Mouse (Mus musculus): Measurements from ENCODE around the gene Fiz1. TPM values are rescaled to one million over a fixed set of nuclear protein-coding genes. Genes with fewer than 3 reads are reported as not detected.

Fiz1 gene
- polyA plus RNA-seq, 1 experiment from 2014 or later: 47.3 TPM

- WGBS: 5% methylated on average over 19 of the region's 19 CpGs
- ATAC-seq (ENCODE audit: borderline replicate concordance, extremely low read depth, low FRiP score, low TSS enrichment): no peak; the same call in none of the 2 replicates
- H3K4me2 ChIP-seq: peak overlapping the region; percentile 84
Measured at GRCm38 (mm10) chr7:4995268-4996002, 19.1 kb downstream of the Fiz1 start.

GRCm38 (mm10) chr7:4993999-4994788, 20.3 kb downstream of the Fiz1 start:
- no peak for ATAC-seq (ENCODE audit: borderline replicate concordance, extremely low read depth, low FRiP score, low TSS enrichment)
- Histone ChIP-seq H3K4me3 (no peak overlapping the region), H3K9me3 (no peaks in the 10 kb centered on the region), H3K4me2 (peak overlapping the region; percentile 84), H3K27me3 (no peaks in the 10 kb centered on the region), H3K4me1 (peaks cover 22% of the 10 kb centered on the region), H3K9ac (no peak overlapping the region), H3K36me3 (peaks cover 19% of the 10 kb centered on the region), H3K27ac (no peak overlapping the region)
- WGBS: 57% methylated on average over 59 of the region's 59 CpGs

More at GRCm38 (mm10) chr7:4995268-4996002, 19.1 kb downstream of the Fiz1 start:
- Histone ChIP-seq H3K4me3 (peak overlapping the region; percentile 69), H3K4me1 (peaks cover 22% of the 10 kb centered on the region), H3K27me3 (no peaks in the 10 kb centered on the region), H3K36me3 (peaks cover 19% of the 10 kb centered on the region), H3K9me3 (no peaks in the 10 kb centered on the region), H3K9ac (peak overlapping the region; percentile 68), H3K27ac (peak overlapping the region; percentile 79)

GRCm38 (mm10) chr7:4993347-4993998, 21.0 kb downstream of the Fiz1 start:
- H3K36me3 ChIP-seq: peaks cover 19% of the 10 kb centered on the region
- H3K4me3 ChIP-seq: no peak overlapping the region
- H3K9me3 ChIP-seq: no peaks in the 10 kb centered on the region
- no peak for ATAC-seq (ENCODE audit: borderline replicate concordance, extremely low read depth, low FRiP score, low TSS enrichment)
- no peak overlapping the region for H3K4me2 ChIP-seq
- H3K9ac ChIP-seq: no peak overlapping the region
- H3K27me3 ChIP-seq: no peaks in the 10 kb centered on the region
- WGBS: 47% methylated on average over 55 of the region's 55 CpGs
- no peak overlapping the region for H3K27ac ChIP-seq
- peaks cover 22% of the 10 kb centered on the region for H3K4me1 ChIP-seq

- Histone ChIP-seq H3K9me3 (no peaks in the 10 kb centered on the region), H3K36me3 (peaks cover 12% of the 10 kb centered on the region), H3K9ac (no peak overlapping the region), H3K4me1 (no peaks in the 10 kb centered on the region), H3K4me2 (no peak overlapping the region), H3K27ac (no peak overlapping the region), H3K27me3 (no peaks in the 10 kb centered on the region), H3K4me3 (no peak overlapping the region)
- 45% methylated on average over 2 of the region's 2 CpGs for WGBS
- ATAC-seq (ENCODE audit: borderline replicate concordance, extremely low read depth, low FRiP score, low TSS enrichment): 0 out of 2 replicates have a peak, but pooled peaks have one; percentile 46
Measured at GRCm38 (mm10) chr7:4988250-4988649, 26.2 kb downstream of the Fiz1 start.

- H3K27ac ChIP-seq: no peak overlapping the region
- H3K9ac ChIP-seq: no peak overlapping the region
- no peaks in the 10 kb centered on the region for H3K36me3 ChIP-seq
- H3K4me3 ChIP-seq: no peak overlapping the region
- ATAC-seq (ENCODE audit: borderline replicate concordance, extremely low read depth, low FRiP score, low TSS enrichment): no peak
- WGBS: 87% methylated on average over 7 of the region's 7 CpGs
- H3K4me1 ChIP-seq: peaks cover 8% of the 10 kb centered on the region; the same call in 1 of the 2 replicates
- no peaks in the 10 kb centered on the region for H3K27me3 ChIP-seq
- H3K9me3 ChIP-seq: no peaks in the 10 kb centered on the region
- H3K4me2 ChIP-seq: no peak overlapping the region
Measured at GRCm38 (mm10) chr7:4976832-4977231, 37.7 kb downstream of the Fiz1 start.

- H3K4me3 ChIP-seq: no peak overlapping the region
- no peaks in the 10 kb centered on the region for H3K36me3 ChIP-seq
- H3K9me3 ChIP-seq: no peaks in the 10 kb centered on the region
- H3K27ac ChIP-seq: no peak overlapping the region
- peaks cover 14% of the 10 kb centered on the region; the same call in 1 of the 2 replicates for H3K4me1 ChIP-seq
- ATAC-seq (ENCODE audit: borderline replicate concordance, extremely low read depth, low FRiP score, low TSS enrichment): no peak
- H3K9ac ChIP-seq: no peak overlapping the region
- H3K27me3 ChIP-seq: no peaks in the 10 kb centered on the region
- H3K4me2 ChIP-seq: no peak overlapping the region
- 38% methylated on average over 4 of the region's 4 CpGs for WGBS
Measured at GRCm38 (mm10) chr7:4975455-4975854, 39.0 kb downstream of the Fiz1 start.

- peak overlapping the region; percentile 74 for H3K27ac ChIP-seq
- H3K4me2 ChIP-seq: no peak overlapping the region
- H3K4me1 ChIP-seq: peaks cover 14% of the 10 kb centered on the region; the same call in 1 of the 2 replicates
- H3K36me3 ChIP-seq: no peaks in the 10 kb centered on the region
- H3K9me3 ChIP-seq: no peaks in the 10 kb centered on the region
- 60% methylated on average over 18 of the region's 18 CpGs for WGBS
- no peak overlapping the region for H3K9ac ChIP-seq
- ATAC-seq (ENCODE audit: borderline replicate concordance, extremely low read depth, low FRiP score, low TSS enrichment): no peak
- no peak overlapping the region for H3K4me3 ChIP-seq
- H3K27me3 ChIP-seq: no peaks in the 10 kb centered on the region
Measured at GRCm38 (mm10) chr7:4972321-4973047, 42.0 kb downstream of the Fiz1 start.

- H3K9ac ChIP-seq: no peak overlapping the region
- ATAC-seq (ENCODE audit: borderline replicate concordance, extremely low read depth, low FRiP score, low TSS enrichment): peak; percentile 82
- H3K27me3 ChIP-seq: no peaks in the 10 kb centered on the region
- no peaks in the 10 kb centered on the region for H3K9me3 ChIP-seq
- peaks cover 14% of the 10 kb centered on the region; the same call in 1 of the 2 replicates for H3K4me1 ChIP-seq
- no peaks in the 10 kb centered on the region for H3K36me3 ChIP-seq
- 19% methylated on average over 7 of the region's 7 CpGs for WGBS
- peak overlapping the region; percentile 74 for H3K27ac ChIP-seq
- H3K4me2 ChIP-seq: no peak overlapping the region
- H3K4me3 ChIP-seq: no peak overlapping the region
Measured at GRCm38 (mm10) chr7:4971710-4972109, 42.8 kb downstream of the Fiz1 start.

GRCm38 (mm10) chr7:4971068-4971467, 43.4 kb downstream of the Fiz1 start, which contains the start of gene Sbk3:
Gene Sbk3, minus strand, starts transcription at chr7:4971168.
- Histone ChIP-seq H3K9me3 (no peaks in the 10 kb centered on the region), H3K4me3 (no peak within 1 kb of the TSS), H3K36me3 (no peaks in the 10 kb centered on the region), H3K4me1 (peaks cover 14% of the 10 kb centered on the region; the same call in 1 of the 2 replicates), H3K27me3 (no peaks in the 10 kb centered on the region), H3K4me2 (no peak within 1 kb of the TSS), H3K27ac (peak within 1 kb of the TSS; percentile 74), H3K9ac (no peak within 1 kb of the TSS)
- WGBS: 42% methylated on average over 6 of the region's 6 CpGs
- ATAC-seq (ENCODE audit: borderline replicate concordance, extremely low read depth, low FRiP score, low TSS enrichment): no peak

- Histone ChIP-seq H3K4me3 (no peak overlapping the region), H3K4me2 (no peak overlapping the region), H3K27ac (no peak overlapping the region), H3K4me1 (peaks cover 4% of the 10 kb centered on the region; the same call in 1 of the 2 replicates), H3K9ac (no peak overlapping the region), H3K9me3 (no peaks in the 10 kb centered on the region), H3K36me3 (no peaks in the 10 kb centered on the region), H3K27me3 (no peaks in the 10 kb centered on the region)
- WGBS: 76% methylated on average over 5 of the region's 5 CpGs
- no peak for ATAC-seq (ENCODE audit: borderline replicate concordance, extremely low read depth, low FRiP score, low TSS enrichment)
Measured at GRCm38 (mm10) chr7:4964988-4965387, 49.5 kb downstream of the Fiz1 start.

GRCm38 (mm10) chr7:4964272-4964671, 50.2 kb downstream of the Fiz1 start, which contains the start of gene Sbk2:
Gene Sbk2, minus strand, starts transcription at chr7:4964406.
- Histone ChIP-seq H3K9me3 (no peaks in the 10 kb centered on the region), H3K4me3 (0 out of 2 replicates have a peak within 1 kb of the TSS, but pooled peaks have one; percentile 5), H3K4me2 (peak within 1 kb of the TSS; percentile 27; the same call in 1 of the 2 replicates), H3K36me3 (no peaks in the 10 kb centered on the region), H3K27ac (no peak within 1 kb of the TSS), H3K9ac (no peak within 1 kb of the TSS), H3K27me3 (no peaks in the 10 kb centered on the region), H3K4me1 (peaks cover 4% of the 10 kb centered on the region; the same call in 1 of the 2 replicates)
- peak; percentile 93 for ATAC-seq (ENCODE audit: borderline replicate concordance, extremely low read depth, low FRiP score, low TSS enrichment)
- 3% methylated on average over 10 of the region's 10 CpGs for WGBS
